Mouse (Mus musculus) kidney, postnatal 25 days (tissue): Measurements from ENCODE around the gene Hspe1.
"Not testable (repeated sequence)": the region's sequence is repeated elsewhere in the genome, so short reads cannot be mapped to it uniquely, and the experiment has no call there.

Source experiments
- DNase-seq, 2 experiments: peaks; one replicate each; pipeline ENCODE4 v3.0.0; 2021; ENCODE audit warnings: mixed read lengths in 2 of 2

Gene Hspe1

DNA sequence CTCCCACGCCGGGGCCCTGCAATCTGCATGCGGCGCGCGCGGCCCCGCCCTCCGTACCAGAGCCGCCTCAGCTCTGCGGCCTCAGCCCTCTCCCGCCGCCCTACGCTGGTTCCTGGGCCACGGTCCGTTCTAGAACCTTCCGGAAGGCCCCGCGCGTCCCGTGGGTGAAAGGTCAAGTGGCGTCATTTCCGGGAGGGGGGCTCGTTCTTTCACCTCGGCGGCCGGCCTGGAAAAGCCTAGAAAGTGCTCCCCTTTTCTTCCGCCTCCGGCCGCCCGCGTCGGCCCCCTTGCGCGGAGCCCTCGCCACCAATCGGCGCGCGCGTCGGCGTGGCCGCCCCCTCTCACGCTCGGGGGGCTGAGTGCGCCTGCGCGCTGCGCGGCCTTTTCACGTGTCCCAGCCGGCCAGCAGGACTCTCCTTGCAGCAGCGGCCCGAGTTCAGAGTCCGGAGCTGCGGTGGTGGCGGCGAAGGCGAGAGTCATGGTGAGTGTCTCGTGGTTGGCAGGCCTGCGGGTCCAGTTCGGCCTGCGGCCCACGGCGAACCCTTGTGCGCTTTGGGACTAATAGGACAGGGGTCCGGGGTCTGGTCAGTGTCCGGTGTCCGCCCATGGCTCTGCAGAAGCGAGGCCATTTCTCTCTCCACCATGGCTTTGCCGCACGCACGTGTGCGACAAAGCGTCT, at the start of gene Hspe1, which contains the start of gene Hspd1:
Gene Hspe1, plus strand, starts transcription at position 201 of the 679 bp plus-strand sequence.
Gene Hspd1, minus strand, starts transcription at position 312 of the 679 bp plus-strand sequence.
- peak; percentile 98 to 99 for DNase-seq

DNA sequence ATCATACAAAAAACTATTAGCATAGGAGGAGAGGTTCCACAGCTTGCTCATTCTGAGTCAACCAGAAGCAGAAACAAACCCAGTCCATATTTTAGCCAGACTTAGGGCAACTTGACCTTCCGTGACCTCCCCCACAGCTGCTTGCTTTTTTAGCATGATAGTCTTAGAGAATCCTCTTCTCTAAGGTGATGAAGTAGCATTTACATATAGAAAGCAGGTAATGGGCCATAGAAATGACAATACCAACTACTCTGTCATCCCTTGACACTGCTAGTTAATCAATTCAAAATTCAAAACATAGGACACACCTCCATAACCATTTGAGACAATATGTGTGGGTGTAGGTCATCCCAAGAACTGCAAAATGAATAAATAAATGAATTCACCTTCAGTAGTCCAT, 48.0 kb upstream of the Hspe1 start:
- no peak for DNase-seq

DNA sequence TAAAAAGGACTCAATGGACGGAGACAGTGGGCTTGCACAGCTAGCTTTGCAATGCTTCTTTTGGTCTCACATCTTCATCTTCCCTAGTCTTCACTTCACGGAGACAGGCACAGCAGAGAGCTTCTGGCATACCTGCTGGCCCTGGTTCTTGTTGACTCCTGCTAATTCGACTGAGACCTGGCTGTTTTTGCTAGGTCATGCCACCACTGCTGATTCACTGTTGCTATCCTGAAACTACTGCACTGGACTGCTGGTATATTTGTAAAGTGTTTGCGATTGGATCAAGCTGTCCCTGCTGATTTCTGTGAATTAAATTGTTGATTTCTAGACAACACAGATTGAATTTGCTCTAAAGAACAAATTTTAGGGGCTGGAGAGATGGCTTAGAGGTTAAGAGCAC, 46.2 kb upstream of the Hspe1 start:
- no peak for DNase-seq

DNA sequence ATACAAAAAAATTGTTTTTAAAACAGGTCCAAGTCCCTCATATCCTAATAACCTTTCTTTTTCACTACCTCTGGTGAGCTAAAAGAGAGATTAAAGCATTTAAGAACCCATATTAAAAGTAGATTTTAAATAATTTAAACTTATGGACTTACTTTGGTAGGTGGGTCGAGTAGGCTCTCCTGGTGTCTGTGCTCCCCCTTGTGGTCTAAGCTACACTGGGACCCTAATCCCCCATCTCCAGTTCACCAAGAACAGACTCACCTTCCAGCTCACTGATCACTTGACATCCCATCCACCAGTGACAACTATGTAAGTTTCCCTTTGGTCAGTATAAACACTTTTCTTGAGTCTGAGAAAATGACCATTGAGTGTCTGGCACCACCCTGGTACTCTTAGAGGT, 45.7 kb upstream of the Hspe1 start:
- no peak for DNase-seq

DNA sequence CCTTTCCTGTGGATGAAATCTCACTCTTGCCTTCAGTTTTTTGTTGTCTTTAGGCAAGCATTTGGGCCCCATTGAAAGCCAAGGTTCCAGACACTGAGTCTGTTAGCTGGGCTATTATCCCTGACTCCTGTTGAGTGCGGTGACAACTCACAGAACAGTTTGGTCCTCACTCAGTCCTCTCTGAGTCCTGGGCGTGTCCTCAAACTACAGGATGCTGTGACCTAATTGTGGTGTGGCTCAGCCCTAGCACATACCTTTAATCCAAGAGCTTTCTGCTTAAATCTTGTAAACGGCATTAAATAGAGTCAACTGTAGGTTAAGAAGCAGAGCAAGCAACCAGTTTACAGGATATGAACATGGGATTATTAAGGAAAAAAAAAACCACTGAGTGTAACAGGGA, 44.8 kb upstream of the Hspe1 start:
- no peak for DNase-seq

DNA sequence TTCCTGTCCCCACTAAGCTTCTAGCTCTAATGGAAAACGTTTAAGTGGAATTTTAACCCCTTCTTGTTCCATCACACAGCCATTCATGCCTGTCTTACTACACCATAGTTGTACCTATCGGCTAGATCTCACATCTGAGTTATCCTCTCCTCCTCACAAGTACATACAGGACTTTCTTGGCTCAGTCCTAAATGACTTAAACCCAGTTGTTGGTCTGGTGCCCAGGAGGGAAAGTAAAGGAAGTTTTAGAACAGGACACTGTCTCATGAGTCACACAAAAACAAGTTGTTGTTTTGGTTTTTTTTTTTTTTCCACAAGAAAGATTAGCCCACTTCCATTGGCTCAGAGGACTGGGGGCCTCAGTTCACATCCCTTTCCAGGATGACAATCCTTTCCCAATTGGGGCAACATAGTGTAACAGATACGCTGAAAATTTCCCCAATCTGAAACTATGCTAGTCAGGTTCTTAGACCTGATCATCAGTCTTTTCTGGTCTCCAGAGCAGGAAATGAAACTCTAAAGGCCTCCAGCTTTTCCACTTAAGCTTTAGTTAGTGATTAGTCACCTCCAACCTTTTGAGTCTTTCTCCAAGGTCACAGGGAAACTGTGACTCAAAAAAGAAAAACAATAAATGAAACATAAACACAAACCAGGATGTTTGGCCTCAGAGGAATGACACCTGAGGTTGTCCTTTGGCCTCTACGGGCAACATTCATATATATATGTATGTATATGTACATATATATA, 38.9 kb upstream of the Hspe1 start:
- DNase-seq, result no peak

DNA sequence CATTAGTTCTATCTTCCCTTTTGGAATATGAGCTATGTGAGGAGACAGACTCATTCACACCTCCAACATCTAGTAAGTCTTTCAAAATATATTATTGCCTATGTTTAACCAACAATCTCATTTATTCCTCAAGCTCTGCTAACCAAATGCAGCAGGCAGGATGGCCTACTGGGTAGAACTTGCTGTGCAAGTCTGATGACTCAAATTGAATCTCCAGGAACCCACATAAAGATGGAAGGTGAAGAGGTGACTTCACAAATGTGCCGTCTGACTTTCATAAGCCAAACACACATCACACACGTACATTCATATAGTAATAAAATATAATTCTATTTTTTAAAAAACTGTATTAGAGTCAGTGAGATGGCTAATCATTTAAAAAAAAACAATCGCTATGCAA, 36.3 kb upstream of the Hspe1 start:
- no peak for DNase-seq

DNA sequence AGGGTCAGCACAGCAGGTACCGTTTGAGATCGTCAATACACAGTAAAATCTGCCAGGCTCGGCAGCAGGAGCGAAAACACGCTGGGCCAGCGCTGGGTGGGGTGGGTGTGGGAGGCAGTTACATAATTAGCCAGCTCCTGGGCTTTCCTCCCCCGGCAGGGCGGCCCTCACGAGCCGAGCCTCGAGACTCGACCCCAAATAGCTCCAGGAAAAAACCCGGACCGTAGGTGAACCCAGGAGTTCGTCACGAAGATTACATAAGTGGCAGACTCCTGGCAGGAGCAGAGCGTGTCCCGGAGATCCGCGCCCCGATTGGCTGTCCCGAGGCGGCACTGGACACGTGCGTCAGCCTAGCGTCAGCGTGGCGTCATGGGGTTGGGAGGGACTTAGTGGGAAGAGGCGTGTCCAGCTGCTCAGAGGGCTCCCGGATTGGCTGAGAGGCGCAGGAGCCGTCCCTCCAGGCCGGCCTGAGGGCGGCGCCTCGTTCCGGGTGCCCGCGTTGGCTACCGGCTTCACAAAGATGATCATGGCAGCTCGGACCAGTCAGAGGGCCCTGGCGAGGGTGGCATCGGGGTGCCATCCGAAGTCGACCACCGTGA, 35.5 kb upstream of the Hspe1 start, which contains the start of gene Coq10b:
Gene Coq10b, plus strand, starts transcription at position 416 of the 599 bp plus-strand sequence.
- peak; percentile 98 to 100 for DNase-seq

DNA sequence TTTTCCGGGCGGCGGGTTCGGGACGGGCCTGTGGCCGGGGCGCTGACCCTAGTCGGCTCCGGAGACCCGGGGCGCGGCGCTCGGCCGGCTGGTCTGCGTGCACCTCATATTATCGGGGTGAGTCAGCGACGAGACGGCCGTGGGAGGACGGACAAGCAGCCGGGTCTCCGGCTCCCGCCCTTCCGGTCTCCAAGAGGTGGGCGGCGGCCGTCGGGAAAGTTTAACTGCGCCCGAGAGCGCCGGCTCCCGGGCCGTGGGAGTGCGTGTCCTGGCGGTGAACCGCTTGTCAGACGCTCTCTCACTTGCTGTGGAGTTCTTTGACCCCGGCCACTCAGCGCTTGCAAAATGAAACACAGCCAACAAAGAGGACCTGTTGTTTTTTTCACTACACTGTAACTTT, 34.9 kb upstream of the Hspe1 start:
- peak; percentile 75 to 92 for DNase-seq

DNA sequence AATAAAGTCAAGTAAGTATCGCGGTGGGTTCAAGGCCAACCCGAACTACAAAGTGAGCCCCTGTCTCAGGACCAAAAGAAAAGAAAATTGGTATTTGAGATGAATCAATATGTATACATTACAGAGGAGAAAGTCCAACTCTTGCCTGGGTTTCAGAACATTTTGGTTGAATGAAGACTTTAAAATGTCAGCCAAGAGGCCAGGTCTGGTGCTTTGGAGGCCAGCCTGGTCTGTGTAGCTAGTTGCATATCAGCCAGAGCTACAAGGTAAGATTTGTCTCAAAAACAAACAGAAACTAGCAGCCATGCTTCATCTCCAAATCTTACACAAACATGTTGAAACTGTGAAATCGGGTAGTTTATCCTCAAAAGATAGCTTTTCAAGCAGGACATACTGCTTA, 34.3 kb upstream of the Hspe1 start:
- DNase-seq, result no peak

DNA sequence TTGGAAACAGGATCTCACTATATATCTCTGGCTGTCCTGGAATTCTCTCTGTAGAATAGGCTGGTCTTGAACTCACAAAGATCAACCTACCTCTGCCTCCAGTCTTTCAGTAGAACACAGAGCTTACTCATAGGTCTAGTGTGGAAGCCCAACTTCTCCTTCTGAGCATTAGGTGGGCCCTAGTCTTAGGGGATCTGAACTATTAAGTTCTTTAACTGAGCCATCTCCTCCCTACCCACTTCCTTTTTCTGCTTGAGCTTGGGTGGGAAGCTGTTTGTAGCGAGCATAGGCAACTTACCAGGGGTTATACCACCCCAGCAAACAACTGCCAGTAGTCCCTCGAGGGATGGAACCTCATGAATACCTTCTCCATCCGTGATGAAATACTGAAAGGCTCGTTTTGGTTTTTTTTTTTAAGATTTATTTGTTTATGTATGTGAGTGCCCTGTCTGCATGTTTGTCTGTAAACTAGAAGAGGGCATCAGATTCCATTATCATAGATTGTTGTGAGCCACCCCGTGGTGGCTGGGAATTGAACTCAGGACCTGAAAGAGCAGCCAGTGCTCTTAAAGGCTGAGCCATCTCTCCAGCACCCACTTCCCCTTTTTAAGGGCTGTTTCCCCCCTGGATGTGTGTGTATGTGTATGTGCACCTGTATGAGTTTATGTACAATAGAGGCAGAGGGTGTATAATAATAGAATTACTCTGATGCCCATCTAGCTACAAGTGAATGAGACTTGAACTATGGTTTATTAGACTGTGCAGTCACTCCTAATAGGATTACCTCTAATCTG, 32.4 kb upstream of the Hspe1 start:
- DNase-seq, result no peak

DNA sequence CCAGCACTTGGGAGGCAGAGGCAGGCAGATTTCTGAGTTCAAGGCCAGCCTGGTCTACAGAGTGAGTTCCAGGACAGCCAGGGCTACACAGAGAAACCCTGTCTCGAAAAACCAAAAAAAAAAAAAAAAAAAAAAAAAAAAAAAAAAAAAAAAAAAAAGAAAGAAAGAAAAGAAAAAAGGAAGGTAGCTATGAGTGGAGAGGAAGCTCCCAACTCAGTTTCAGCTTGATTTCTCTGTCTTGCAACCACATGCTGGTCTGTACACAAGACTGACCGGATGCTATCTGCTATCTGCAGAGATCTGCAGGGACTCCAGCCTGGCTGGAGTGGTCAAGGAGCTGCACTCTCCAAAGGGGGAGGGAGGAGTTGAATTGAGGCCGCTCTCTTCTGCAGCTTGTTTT, 29.5 kb upstream of the Hspe1 start:
- DNase-seq, result not testable (repeated sequence)

DNA sequence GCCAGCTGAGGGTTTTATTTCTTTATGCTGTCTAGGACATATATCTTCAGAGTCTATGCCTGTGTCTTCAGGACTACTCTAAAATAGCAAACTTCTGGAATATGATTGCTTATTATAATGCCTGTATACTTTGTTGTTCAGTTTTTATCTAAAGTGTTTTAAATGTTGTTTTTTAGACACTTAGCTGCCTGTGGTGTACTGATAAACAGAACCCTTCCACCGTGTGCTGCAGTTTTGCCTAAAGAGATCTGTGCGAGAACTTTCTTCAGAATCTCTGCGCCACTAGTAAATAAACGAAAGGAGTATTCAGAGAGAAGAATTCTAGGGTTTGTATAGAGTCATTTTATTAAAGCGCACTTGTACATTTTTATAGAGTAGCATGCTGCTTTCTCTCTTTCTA, 26.8 kb upstream of the Hspe1 start:
- DNase-seq, result no peak

DNA sequence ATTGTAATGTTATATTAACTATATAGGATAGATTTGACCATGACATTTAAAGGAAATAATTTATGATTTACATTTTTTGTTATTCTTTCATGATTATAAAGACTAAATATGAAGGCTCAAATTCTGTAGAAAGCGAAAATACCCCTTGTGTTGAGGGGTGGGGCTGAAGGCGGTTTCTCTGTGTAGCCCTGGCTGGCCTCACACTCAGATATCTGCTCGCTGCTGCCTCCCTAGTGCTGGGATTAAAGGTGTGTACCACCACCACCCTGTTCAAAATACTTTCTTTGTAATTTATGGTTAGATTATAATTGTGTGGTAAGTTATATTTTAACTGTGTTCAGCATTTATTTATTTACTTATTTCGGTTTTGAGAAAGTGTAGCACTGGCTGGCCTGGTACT, 26.2 kb upstream of the Hspe1 start:
- no peak for DNase-seq

DNA sequence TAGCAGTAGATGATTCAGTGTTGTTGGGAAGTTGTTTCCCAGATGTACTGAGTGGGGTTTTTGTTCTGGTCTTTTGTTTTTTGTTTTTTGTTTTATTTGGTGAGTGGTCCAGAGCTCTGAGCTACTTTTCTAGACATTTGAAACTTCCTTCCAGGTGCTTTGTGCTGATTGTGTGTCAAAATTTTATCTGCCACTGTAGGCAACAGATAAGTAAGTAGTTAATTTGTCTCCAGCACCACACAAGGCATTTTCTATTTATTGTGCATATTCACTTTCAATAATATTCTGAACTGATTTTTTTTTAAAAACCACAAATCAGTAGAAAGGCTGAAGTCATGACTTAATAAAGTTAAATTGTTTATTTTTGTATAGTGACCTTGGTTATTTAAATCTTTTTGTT, 15.6 kb upstream of the Hspe1 start:
- not testable (repeated sequence) for DNase-seq

DNA sequence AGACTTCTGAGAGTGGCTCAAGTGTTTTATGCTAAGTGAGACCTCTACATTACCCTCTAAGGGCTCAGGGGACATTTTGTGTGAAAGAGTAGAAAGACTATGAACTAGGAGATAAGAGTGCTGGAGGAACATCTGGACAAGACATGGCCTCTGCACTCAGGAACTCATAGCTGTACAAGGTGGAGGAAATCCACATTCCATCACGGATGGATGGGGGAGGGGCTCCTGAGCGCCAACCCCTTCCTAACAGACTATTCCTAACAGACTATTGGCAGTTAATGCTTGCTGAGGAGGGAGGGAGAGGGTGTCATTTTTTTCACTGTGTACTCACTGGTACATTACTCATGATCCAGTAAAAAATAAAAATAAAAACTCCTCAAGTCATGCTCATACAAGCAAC, 13.2 kb upstream of the Hspe1 start:
- DNase-seq, result peak; percentile 20 to 53

DNA sequence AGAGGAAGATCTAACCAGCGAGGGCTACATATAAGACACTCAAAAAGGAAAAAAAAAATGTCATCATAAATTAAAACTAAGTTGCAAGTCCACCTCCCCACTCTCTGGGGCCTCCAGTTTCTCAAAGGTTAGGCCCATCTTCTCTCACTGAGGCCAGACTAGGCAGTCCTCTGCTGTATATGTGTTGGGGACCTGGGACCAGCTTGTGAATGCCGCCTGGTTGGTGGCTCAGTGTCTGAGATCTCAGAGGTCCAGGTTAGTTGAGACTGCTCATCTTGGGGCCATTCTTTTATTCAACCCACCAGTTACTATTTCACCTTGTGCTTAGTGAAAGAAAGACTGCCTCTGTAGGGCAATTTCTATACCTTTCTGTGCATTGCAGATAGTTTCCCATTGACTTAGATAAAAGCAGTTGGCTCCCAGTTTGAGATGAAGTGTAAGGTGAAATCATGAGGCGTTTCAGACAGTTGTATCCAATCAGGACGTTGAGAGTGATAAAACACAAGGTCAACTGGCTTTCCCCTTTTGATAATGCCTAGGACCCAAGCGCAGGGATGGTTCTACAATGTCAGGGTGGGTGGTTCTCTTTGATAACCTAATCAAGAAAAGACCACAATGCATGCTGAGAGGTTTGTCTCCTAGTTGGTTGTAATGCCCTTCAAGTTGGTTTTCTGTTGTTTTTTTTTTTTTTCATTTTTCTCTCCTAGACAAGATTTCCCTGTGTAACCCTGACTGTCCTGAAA, 12.1 kb upstream of the Hspe1 start:
- DNase-seq, result no peak

DNA sequence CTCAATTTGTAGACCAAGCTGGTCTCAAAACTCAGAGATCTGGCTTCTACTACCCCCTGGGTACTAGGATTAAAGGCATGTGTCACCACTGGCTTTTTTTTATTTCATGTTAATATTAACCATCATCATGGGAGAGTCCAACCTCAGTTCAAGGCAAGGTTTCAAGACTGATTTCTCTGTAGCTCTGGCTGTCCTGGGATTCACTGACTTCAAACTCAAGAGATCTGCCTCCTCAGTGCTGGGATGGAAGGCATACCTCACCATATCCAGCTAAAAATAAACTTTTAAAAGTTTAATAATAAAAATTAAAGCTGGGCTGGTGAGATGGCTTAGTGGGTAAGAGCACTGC, 11.6 kb upstream of the Hspe1 start:
- no peak for DNase-seq

DNA sequence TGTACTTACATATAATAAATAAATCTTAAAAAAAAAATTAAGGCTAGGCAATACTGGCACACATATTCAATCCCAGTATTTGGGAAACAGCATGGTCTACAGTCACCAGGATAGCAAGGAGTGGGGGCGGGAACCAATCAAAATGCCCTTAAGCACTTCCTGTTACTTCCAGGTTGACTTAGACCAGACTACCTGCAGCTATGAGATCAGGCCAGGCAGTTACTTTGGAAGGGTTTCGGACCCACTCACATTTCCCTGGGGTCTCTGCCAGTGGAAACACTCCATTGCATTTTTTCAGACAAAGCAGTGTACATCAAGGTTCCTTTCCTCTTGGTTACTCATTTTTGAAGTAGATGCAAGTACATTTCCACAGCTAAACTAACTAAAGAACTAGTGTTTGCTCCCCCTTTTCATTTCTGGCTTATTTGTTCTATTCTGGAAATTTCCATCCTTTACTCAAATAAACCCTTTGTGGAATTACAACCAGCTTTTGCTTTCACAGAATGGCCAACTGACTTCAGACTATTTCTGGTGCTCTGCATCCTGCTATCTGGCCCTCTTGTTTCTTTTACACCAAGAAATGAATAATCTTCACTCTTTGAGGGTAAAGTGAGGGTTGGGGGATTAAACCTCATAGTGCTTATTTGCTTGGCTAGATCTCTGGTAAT, 10.9 kb upstream of the Hspe1 start:
- DNase-seq, result peak in 1 of 2 experiments; percentile 14

DNA sequence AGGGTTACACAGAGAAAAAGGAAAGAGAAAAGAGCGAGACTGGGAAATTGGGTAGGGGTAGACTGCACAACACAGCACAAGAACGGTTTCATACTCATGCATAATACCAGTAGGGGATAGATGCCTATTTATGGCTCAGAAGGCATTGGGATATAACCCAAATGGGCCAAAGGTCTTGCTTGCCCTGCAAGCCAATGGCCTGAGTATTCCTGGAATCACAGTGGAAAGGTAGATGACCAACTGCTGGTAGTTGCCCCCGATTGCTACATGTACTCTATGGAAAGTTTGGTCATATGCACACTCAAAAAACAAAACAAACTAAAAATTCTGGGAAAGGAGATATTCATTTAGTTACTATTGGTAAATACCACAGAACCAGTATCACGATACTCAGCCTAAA, 8.3 kb upstream of the Hspe1 start:
- no peak for DNase-seq

DNA sequence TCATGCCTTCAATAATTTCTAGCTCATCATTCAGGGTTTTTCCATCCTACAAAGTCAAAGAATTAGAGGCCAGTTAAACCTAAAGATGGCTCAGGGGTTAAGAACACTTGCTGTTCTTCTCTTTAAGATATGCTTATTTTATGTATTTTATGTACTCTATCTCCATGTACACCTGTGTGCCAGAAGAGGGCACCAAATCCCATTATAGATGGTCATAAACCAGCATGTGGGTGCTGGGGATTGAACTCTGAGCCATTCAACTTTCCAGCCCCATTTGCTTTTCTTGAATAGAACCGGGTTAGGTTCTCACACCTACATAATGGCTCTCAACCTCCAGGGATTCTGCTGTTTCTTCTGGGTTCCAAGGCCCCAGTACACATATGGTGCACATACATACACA, 5.8 kb upstream of the Hspe1 start:
- no peak for DNase-seq

DNA sequence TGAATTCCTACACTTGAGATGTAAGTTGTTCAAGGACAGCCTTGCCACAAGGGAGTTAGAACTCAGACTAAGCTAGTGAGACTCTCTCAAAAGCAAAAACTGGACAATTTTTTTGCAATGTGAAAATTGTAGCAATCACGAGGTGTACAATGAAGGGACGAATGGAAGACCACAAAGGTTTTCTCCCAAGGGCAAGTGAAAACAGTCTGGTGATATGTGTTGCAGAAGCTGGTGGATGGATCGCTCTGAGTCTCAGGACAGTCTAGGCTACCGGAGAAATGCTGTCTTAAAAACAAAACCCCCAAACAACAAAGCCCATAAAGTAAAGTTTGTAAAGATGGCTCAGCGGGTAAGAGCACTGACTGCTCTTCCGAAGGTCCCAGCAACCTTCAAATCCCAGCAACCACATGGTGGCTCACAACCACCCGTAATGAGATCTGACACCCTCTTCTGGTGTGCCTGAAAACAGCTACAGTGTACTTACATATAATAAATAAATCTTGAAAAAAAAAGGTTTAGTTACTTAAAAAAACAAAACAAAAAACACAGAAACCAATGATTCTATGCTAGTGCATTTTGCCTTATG, 2.1 kb upstream of the Hspe1 start:
- DNase-seq, result no peak
